In genomic region chr2:31847908-31848307, GRCm38 (mm10) we compare ENCODE assay signal across 8 mouse cellular contexts. TPM values are rescaled to one million over a fixed set of nuclear protein-coding genes. Genes with fewer than 3 reads are reported as not detected.
DNase-seq lines count a peak whose midpoint lies in the region; ATAC-seq lines count a peak whose summit lies in the region.

No protein-coding gene starts in this region.

- ATAC-seq in erythroid progenitor cell, adult 5-6 weeks (replicated peaks; ENCODE audit: low FRiP score, poor library complexity, severe bottlenecking), result no peak

- peak; percentile 35 for DNase-seq in urinary bladder, postnatal 14 days (ENCODE audit: low spot score)
- DNase-seq in urinary bladder, postnatal 10 days (ENCODE audit: low spot score), result no peak
- DNase-seq in cerebellum, adult 8-10 months, result peak; percentile 52
- DNase-seq in kidney, adult 9 months, result peak; percentile 58
- DNase-seq in lung, postnatal 14 days, result peak; percentile 31
- DNase-seq in thymus, postnatal 25 days, result peak; percentile 68
- DNase-seq in urinary bladder, adult 2 months (ENCODE audit: low spot score), result no peak

RNA-seq across cellular contexts. Expression of gene Fibcd1, which starts 2.1 kb away (rescaled TPM):
- 0.01 and 0.04 TPM in 2 replicates for polyA plus RNA-seq in urinary bladder, adult 2 months (2012; rRNA removed)
- not detected in 2 replicates for total RNA-seq in erythroid progenitor cell, adult 5-6 weeks (2015; ENCODE audit: low replicate concordance)
- total RNA-seq in erythroid progenitor cell, adult 5-6 weeks (2017; ENCODE audit: low replicate concordance), result not detected in 2 replicates

RNA-seq across cellular contexts. Expression of gene Qrfp, which starts 37.5 kb away (rescaled TPM):
- polyA plus RNA-seq in urinary bladder, adult 2 months (2012; rRNA removed), result 0.03 TPM in 2 replicates
- total RNA-seq in erythroid progenitor cell, adult 5-6 weeks (2015; ENCODE audit: low replicate concordance), result not detected in 2 replicates
- total RNA-seq in erythroid progenitor cell, adult 5-6 weeks (2017; ENCODE audit: low replicate concordance), result not detected in 2 replicates

RNA-seq across cellular contexts. Expression of gene Lamc3, which starts 39.2 kb away (rescaled TPM):
- 2.8 and 4.1 TPM in 2 replicates for polyA plus RNA-seq in urinary bladder, adult 2 months (2012; rRNA removed)
- not detected in 2 replicates for total RNA-seq in erythroid progenitor cell, adult 5-6 weeks (2015; ENCODE audit: low replicate concordance)
- not detected in 2 replicates for total RNA-seq in erythroid progenitor cell, adult 5-6 weeks (2017; ENCODE audit: low replicate concordance)

Comparison
In these comparisons a context has a peak if more than half of its experiments do, and no peak if none do; other contexts are left out.
1. DNase-seq: peak in urinary bladder, postnatal 14 days (single experiment), cerebellum, adult 8-10 months (single experiment), kidney, adult 9 months (single experiment), lung, postnatal 14 days (single experiment) and thymus, postnatal 25 days (single experiment); none in urinary bladder, postnatal 10 days (single experiment) and urinary bladder, adult 2 months (single experiment).